Mouse (Mus musculus) olfactory bulb, adult 2 months (tissue): ENCODE measurements around the gene Borcs5.

Source experiments
- CTCF ChIP-seq: fragments of 200-500 bp; IDR thresholded peaks from 2 replicates; pipeline ENCODE4 v1.5.1; 2012; ENCODE audit warnings: low read depth, mild to moderate bottlenecking, low read length, moderate library complexity; ENCODE audit not compliant: insufficient read depth
- POLR2A ChIP-seq: fragments of 200-500 bp; IDR thresholded peaks from 2 replicates; pipeline ENCODE4 v1.6.1; 2012; ENCODE audit warnings: mild to moderate bottlenecking, low read depth, low read length, moderate library complexity; ENCODE audit not compliant: insufficient read depth

DNA sequence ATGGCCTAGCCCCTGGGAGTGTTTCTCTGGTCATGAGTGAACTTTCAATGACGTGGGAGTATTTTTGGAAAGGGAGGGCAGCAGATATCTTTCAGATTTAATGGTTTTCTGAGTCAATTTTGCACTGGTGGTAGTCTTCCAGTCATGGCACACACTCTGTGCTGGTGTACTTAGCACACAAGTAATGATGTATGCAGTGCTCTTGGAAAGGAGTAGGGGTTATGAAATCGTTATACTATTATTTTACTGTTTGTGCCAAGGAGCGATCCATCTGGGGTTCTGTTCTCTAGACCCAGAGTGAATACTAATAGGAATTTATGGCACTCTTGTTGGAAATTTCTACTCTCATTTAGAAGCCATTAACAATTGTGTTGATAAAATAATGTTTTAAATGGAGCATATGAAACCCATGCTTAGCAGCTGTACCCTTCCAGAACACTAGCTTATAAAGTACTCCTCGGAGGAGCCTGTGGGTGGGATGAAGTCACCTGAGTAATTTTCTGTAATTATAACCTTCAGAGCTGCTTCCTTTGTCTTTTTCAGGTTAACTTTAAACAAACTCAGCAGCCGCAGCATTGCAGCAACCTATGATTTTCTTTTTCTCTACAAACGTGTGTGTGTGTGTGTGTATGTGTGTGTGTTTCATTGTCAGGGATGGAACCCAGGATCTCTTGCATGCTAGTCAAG lies 30.0 kb downstream of the Borcs5 start:
- TF ChIP-seq POLR2A (no peak), CTCF (no peak)
